Mouse (Mus musculus) CD4-positive, CD25-positive, alpha-beta regulatory T cell, adult 2 months (primary cell): ENCODE measurements around the gene Tmem164.

Experiments used
- DNase-seq: peaks from one replicate; pipeline ENCODE4 v3.0.0-alpha.2; 2012; ENCODE audit warnings: low read depth, low spot score

Tmem164 gene

DNA sequence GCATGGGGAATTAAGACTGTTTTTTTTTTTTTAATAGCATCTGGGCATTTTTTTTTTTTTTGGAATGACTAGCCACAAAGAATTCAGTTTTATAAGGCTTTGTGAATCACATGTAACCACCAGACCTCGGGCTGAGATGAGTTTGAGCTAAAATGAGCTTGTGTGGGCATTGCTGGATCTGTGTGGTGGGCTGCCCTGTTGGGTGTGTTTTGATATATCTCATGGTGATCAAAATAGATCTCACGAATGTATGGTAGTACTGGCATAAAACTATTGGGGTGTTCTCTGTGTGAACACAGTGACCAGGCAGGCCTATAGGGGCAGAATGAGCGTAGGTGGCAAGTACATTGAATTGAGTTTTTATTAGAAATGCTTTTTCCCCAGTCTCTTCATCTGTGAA lies 67.4 kb downstream of the Tmem164 start:
- no peak for DNase-seq

DNA sequence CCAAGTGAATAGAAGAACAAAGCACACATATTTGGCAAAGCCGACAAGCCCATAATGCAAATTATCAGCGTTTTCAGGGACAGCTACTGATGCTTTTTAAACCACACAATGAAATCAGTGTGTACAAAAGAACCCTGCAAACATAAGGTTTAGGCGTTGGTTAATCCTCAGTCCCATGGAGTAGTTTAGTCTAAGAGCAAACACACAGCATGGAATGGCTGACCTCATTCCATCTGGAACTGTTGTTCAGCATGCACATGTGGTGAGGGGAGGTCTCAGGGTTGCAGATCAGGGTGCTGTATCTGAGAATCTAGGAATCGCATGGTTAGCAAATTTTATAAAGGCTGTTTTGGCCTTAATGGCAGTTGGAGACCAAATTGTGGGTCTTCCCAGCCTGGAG lies 69.6 kb downstream of the Tmem164 start:
- no peak for DNase-seq

DNA sequence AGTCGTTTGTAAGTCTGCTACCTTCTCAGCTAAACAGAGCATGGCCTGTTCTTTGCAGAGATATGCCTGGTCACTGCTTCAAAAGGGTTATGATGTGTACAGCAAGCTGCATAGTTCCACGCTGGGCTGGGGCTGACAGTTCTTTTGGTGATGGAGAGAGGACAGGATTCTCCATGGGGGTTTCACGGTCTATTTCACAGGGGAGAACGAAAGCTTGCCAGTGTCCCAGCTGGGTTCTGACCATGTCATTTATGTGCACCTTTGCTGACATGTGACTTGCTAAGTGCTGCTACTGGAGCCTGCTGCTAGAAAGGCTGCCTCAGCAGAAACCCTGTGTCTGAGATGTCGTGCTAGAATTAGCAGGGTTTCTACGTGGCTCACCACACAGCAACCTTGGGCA lies 74.3 kb downstream of the Tmem164 start:
- no peak for DNase-seq

DNA sequence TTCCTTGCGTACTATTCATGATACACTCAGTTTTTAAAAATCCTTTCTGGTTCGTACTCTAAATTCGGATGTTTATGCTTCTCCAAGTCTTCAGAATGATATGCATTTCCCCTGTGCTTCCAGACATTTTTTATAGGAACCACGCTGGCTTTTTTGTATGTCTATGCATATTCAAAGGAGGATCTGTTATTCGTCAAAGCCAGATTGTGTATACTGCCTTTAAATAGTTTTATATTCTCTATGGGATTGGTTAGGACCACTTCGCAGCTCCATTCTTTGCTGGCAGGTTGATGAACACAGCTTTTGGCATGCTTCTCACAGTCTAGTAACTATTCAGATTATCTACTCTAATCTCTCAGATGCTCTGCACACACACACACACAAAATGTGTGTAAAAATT lies 79.2 kb downstream of the Tmem164 start:
- DNase-seq = no peak

DNA sequence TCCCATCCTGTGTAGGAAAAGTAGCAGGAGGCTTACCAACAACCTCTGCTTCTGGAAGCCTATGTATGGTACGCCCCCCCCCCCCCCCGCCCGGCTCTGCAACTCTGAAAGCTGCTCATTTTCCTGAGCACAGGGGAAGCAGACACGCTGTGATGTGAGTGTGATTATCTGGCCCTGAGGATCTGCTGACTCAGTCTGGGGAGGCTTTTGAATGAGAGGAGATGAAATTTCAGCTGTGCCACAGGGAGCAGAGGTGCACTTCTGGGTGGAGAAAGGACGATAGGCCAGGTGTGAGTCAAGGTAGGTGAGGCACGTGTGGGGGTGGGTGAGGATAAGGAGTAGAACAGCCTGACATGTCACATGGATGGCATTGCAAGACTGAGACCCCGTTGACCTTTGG lies 82.1 kb downstream of the Tmem164 start:
- DNase-seq = no peak

DNA sequence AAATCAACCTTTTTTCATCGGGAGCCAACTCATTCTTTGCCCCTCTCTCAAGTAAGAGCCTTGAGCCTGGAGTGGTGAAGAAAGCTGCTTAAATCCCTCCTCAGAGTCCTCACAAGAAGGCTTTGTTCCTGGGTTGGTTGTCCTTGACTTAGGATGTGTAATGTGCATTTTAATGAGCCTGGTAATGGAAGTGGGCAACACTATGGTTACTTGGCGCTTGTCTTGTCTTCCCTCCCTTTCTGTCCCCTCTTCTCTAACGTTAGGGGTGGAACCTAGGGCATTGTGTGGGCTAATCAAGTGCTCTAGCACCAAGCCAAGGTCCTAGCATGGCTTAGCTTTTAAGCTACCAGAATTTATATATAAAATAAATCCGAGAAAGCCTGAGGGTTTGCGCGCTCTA lies 88.5 kb downstream of the Tmem164 start:
- DNase-seq = no peak

DNA sequence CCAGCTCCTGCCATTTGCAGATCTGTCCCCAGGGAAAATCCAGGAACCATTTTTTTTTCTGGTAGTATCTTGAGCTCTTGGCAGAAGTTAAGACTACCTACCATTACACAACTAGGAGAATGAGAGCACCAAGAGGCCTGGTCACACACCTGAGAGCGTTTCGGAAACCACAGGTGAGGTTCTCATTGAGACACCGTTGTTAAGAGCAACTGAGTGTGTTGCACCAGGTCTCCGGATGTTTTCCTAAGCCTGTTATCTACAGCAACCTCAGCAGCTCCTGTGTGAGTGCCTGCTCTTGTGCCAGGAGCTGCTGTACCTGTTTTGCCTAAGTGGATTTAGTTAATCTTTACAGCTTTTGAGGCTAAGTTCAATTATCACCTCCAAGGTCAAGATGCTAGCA lies 92.5 kb downstream of the Tmem164 start:
- no peak for DNase-seq

DNA sequence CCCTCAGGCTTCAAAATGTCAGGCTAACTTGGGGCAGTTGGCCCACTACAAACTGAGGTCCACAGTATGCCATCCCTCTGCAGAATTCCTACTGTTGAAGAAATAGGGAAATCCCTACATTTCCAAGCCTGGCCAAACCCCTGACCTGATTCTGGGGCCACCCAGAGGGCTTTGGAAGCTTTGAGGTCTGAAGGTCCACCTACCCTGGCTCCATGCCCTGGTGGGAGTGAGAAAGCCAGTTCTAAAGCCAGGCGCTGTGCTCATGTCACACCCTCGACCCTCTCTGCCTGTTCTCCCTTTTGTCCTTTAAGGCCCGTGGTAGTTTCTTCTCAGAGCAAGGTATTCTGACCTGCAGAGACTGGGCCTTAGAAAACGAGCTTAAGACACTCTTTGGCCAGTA lies 94.9 kb downstream of the Tmem164 start:
- no peak for DNase-seq

DNA sequence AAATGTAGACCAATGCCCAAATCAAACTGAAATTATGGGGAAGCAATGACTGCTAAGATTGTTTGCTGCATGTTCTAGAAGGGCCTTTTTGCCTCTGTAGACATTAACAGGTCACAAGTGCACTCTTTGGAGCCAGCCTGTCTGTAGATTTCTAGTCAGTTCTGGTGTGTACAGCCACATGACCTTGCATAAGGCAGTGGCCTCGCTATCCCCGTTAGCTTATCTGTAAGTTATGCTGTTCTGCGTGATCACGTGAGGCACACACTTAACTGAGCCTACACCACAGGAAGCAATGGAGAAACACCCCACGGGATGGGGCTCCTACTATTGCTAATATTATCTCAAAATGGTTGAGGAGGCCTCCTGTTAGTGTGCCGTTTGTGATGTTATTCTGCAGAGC lies 97.4 kb downstream of the Tmem164 start:
- no peak for DNase-seq

DNA sequence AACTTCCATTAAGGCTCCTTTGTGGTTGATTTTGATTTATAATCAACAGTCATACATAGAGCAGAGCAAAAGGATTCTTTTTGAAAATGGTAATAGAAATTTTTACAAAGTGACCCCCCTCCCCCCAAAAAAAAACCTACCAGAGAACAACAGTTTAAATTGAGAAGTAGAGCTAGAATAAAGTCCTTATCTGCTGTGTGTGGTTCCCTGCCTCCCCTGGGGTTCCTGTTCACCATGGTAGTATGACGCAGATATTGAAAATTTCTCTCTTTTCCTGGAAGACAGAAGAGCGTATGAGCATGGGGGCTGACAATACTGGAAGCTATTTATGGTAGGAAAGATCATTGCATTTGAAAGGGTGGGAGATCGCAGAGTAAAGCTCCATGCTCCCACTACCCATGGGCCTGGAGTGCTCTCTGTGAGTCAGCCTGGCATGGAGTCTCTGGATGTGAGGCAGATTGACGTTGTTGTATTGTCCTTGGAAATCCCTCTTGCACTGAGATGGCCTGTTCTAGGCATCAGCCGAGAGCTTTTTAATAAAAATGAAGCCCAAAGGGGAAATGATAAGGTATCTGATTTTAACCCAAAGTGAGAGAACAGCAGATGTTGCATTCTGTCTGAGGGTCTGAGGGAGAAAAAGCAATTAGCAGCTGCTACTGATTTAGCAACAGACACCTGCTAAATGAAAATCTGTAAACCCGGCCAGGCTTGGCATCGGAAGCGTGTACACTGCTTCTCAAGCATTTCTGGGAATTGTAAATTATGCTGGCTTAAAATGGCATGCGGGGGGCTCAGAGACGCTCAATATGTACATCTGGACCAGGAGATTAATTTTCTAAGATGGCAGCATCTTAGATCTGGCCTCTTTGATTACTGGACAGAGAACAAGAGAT lies 105.2 kb downstream of the Tmem164 start:
- DNase-seq = no peak

DNA sequence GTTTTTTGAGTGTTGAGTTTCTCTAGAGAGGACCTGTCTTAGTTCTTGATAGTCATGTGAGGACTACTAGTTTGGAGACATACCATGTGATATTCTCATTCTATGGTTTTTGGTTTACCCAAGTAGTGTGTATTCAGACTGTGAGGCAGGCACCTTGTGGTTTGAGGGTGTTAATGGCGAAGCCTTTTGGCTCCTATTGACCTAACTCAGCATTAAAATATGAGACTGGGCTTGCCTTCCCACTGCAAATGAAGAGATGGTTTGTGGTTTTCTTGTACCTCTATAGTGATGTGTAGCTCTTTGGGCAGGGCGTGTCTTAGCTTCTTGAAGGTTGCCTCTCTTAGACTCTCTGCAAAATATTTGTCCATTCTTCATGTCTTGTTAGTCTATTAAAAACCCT lies 111.0 kb downstream of the Tmem164 start:
- DNase-seq = peak; percentile 8

DNA sequence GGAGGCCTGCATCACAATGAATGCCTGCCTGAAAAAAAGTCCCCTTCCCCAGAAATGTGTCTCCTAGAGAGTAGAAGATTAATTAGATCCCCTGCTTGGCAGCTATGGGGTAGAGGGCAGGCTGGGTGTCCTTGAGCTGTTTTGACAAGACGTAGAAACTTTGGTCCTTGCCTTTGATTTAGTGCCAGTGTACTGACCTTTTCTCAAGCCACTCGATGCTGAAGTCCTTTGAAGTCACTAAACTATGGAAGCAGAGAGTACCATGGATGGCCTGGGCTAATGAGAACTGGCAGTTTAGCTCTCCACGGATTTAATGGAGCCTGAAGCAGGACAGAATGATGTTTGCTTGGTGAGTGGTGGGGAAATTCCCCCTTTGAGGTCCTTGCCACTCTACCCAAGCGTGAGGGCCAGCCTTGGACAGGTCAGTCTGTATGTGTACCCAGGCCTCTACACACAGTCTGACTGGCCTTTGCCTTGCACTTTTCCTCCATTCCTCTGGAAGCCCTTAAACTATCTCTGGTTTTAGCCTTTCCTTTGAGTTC lies 112.9 kb downstream of the Tmem164 start:
- no peak for DNase-seq

DNA sequence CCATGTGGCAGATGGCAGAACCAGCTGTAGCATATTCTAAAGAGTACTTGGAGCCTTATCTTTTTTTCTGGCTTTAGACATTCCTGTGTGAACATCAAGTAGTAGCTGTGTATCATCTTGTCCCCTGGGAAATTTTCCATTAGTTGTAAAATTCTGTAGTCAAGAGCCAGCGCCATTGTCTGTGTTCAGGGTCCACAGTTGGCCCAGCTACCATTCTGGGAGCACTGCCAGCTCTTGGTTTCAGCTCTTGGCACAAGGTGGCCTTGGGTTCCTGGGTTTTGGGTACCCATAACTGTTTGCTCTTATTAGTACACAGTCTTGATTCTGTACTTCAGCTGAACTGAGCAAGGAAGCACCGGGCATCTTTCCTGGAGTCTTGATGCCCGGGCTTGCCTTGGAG lies 123.4 kb downstream of the Tmem164 start:
- no peak for DNase-seq

DNA sequence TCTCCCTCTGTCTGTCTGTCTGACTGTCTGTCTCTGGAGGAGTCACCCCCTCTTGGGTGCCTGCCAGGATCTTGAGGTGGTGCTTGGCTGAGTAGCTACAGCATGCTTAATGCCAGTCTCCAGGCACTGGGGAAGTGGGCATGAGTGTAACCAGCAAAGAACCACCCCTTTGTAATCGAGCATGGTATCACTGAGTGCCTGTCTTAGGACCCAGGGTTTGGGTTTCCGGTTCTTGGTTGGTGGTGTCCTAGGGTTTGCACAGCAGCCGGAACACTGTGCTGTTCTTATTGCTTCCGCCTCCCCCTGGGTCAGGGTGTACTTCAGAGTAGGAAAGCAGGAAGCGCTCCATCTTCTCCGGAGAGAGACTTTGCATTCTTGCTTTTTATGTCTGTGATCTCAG lies 124.9 kb downstream of the Tmem164 start:
- no peak for DNase-seq

DNA sequence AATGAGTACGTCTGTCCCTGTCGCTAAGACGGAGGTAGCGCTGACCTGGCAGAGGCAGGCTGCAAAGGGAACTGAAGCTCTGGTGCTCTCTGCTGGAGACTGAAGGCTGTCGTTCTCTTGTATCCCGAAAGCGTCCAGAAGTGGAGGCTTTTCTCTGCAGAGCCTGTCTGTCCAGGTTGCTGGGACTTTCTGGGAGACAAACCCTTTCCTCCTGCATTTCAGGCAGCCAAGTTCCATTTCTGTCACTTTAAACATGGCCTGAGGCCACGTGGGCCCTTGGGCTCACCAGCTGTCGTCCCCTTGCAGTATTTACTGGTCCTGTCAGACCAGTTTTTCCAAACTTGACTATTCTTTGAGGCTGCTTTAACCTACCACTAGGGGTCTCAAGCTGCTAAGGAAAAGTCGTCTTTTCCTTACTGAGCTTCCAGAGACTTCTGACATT lies 125.4 kb downstream of the Tmem164 start:
- DNase-seq = no peak

DNA sequence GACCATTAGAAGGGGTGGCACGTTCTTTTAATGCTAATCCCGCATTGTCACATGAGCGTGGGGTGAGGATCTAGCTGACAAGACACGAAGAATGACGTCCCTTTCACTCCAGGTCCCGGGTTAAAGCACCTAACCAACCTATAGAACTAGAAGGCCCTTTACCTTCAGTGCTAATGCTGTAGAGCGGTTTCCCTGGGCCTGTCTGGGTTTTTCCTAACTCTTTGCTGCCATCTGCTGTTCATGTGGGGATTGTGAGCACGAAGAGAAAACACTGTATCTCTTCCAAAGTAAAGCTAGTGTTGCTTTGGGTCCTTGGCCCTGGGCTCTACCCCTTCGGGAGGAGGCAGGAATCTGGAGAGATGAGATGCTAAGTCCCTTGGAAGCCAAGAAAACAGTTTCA lies 127.2 kb downstream of the Tmem164 start:
- DNase-seq = peak; percentile 69

DNA sequence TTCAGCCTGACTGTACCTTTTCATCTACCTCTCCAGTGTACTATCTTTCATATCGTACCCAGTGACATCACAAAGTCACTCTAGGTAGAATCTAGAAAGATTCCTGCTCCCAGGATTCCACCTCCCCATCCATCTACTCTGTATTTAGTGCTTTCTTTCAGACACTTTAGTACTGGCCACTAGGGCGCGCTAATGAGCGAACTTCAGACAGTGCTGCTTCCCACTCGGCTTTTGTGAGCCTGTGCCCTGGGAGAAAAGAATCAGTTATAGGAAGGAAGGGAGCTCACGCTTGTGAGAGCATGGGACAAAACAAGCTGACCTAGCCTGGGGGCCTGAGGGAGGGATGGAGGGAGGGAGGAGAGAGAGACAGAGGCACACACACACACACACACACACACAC lies 131.9 kb downstream of the Tmem164 start:
- DNase-seq = peak; percentile 56

DNA sequence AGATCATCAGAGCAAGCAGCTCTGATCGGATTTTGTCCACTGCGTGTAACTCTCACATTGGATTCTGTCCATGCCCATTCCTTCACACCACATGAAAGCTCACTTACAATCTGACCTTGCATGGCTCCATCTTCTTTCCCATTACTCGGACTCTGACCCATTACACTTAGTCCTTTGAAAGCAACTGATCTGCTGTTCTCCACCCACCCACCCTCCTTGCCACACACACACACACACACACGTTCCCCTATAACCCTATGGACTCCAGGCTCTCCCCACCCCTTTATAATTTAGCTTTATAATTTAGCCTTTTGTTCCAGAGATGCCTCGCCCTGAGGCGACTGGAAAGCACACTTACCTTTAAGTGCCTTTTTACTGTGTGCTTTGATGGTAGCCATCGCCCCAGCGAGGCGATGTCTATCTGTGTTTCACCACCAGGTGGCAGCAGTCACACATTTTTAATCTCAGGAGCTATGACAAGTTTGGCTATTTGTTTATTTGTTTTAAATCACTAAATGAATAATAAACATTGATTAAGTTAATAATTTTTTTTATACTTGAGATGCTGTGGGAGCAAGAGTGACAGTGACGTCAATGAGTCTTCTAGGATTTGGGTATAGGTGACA lies 137.0 kb downstream of the Tmem164 start:
- DNase-seq = peak; percentile 70

DNA sequence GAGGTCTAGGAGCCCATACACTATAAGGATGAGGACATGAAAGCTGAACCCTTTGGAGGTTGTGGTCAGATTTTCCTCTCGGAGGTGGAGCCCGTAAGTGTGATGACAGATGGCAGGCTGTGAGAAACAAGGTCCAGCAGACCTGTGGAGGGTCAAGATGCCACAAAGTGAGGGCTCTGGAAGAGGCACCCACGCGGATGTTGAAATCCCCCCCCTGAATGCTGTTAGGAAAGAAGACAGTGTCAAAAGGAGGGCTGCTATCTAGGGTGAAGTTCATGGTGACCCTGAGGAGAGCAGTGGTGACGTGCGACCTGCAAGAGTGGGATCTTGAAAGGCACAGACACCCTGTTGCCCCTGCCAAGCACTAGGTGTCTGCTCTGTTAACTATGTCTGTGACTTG lies 140.0 kb downstream of the Tmem164 start:
- DNase-seq = no peak

DNA sequence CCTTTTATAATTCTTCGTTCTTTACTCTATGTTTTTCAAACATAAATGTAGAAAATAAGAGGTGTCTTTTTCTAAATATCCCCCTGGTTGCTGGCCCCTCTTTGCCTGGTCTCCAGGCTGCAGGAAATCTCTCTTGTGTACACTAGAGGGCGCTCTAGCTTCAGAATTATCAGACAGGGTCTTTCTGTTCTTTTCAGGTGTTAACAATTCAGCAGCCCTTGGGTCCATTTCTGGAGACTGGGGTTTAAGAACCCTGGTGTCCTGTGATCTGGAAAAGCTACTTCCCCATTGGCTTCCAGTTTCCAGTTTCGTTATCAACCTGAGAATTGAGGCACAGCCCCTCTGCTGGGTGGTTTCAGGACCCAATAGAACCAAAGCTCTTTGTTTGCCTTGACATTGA lies 140.6 kb downstream of the Tmem164 start:
- DNase-seq = peak; percentile 46

DNA sequence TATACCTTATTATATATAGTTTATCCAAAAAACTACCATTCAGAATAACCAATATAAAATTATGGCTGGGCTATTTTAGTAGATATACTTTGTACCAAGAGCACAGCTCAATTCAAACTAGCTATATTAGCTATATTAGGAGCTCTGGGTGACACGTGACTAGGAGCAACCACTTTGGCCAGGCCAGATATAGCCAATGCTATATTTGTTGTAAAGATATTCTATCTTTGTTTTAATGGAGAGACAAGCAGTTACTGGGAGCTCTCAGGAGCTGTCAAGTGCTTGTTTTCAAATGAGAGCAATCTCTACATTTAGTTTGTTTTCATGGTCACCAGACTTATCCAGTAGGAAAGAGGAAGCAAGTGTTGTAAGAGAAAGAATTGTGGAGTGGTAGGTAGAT lies 144.1 kb downstream of the Tmem164 start:
- no peak for DNase-seq

DNA sequence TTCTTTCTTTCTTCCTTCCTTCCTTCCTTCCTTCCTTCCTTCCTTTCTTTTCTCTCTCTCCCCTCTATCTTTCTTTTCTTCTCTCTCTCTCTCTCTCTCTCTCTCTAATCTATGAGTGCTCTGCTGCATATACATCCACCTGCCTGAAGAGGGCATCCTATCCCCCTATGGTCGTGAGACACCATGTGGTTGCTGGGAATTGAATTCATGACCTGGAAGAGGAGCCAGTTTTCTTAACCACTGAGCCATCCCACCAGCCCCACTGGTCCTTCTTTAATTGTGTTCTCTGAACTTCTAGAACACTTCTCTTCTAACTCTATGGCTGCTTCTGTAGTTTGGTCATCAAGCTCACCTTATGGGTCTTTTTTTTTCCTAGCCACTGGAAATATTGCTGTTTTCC lies 146.4 kb downstream of the Tmem164 start:
- DNase-seq = peak; percentile 29
